Mouse (Mus musculus) MEL (cell line): Measurements from ENCODE around the gene Mrpl45. TPM values are rescaled to one million over a fixed set of nuclear protein-coding genes. Genes with fewer than 3 reads are reported as not detected.

Experiments used
- DNase-seq: peaks from one replicate; pipeline ENCODE4 v3.0.0; 2011; ENCODE audit warnings: low read depth, low spot score
- H3K27ac ChIP-seq: 2 replicates; pipeline ENCODE4 v1.5.1; 2012; ENCODE audit warnings: low read depth, mild to moderate bottlenecking, control low read depth, low read length, moderate library complexity; ENCODE audit not compliant: control insufficient read depth
- H3K27me3 ChIP-seq, 2 experiments: fragments of 150-350 bp in 1 of 2; sonication (generic) in 1 of 2; 2 replicates each; pipeline ENCODE4 v1.6.1; 2012; ENCODE audit warnings: low read length in 2 of 2, mild to moderate bottlenecking in 2 of 2, improper control_type of control experiment in 1 of 2, moderate library complexity in 1 of 2; ENCODE audit not compliant: insufficient read depth in 2 of 2, control insufficient read depth in 1 of 2
- H3K36me3 ChIP-seq, 2 experiments: 2 replicates each; pipeline ENCODE4 v1.6.1; 2012 to 2014; ENCODE audit warnings: low read length in 2 of 2, improper control_type of control experiment in 1 of 2, inconsistent platforms in 1 of 2, mild to moderate bottlenecking in 1 of 2; ENCODE audit not compliant: insufficient read depth in 2 of 2, control insufficient read depth in 1 of 2
- H3K4me1 ChIP-seq, 2 experiments: fragments of 150-350 bp in 1 of 2; sonication (generic) in 1 of 2; 2 replicates each; pipeline ENCODE4 v1.6.1; 2012; ENCODE audit warnings: low read length in 2 of 2, improper control_type of control experiment in 1 of 2, mild to moderate bottlenecking in 1 of 2; ENCODE audit not compliant: insufficient read depth in 2 of 2, control insufficient read depth in 1 of 2
- H3K4me3 ChIP-seq, 2 experiments: fragments of 150-350 bp in 1 of 2; sonication (generic) in 1 of 2; 2 replicates each; pipeline ENCODE4 v1.5.1; 2012; ENCODE audit warnings: low read depth in 2 of 2, low read length in 2 of 2, mild to moderate bottlenecking in 2 of 2, moderate library complexity in 2 of 2, control low read depth in 1 of 2, improper control_type of control experiment in 1 of 2; ENCODE audit not compliant: control insufficient read depth in 1 of 2, insufficient read depth in 1 of 2
- H3K79me2 ChIP-seq: 2 replicates; pipeline ENCODE4 v1.6.1; 2012; ENCODE audit warnings: mild to moderate bottlenecking, low read length, moderate library complexity; ENCODE audit not compliant: control insufficient read depth, poor library complexity, insufficient read depth
- H3K9ac ChIP-seq: 2 replicates; pipeline ENCODE4 v1.6.1; 2012; ENCODE audit warnings: low read depth, mild to moderate bottlenecking, control low read depth, low read length, moderate library complexity; ENCODE audit not compliant: control insufficient read depth, poor library complexity, severe bottlenecking
- H3K9me3 ChIP-seq: fragments of 150-350 bp; sonication (generic); replicated peaks from 2 replicates; pipeline ENCODE4 v1.6.1; 2012; ENCODE audit warnings: mild to moderate bottlenecking, low read length, improper control_type of control experiment, moderate library complexity; ENCODE audit not compliant: insufficient read depth
- CTCF ChIP-seq, 3 experiments: IDR thresholded peaks in 2 of 3; conservative IDR thresholded peaks in 1 of 3; 2 replicates each; pipeline ENCODE4 v1.5.1; 2011 to 2012; ENCODE audit warnings: low read length in 3 of 3, low read depth in 2 of 3, mild to moderate bottlenecking in 2 of 3, improper control_type of control experiment in 1 of 3, inconsistent platforms in 1 of 3, mixed read lengths in 1 of 3, moderate library complexity in 1 of 3; ENCODE audit not compliant: control insufficient read depth in 1 of 3, insufficient read depth in 1 of 3, poor library complexity in 1 of 3, severe bottlenecking in 1 of 3
- E2F4 ChIP-seq: IDR thresholded peaks from 2 replicates; pipeline ENCODE4 v1.6.1; 2011; ENCODE audit warnings: low read depth, low read length, improper control_type of control experiment, borderline replicate concordance
- EP300 ChIP-seq, 2 experiments: IDR thresholded peaks; 2 replicates each; pipeline ENCODE4 v1.6.1; 2011; ENCODE audit warnings: improper control_type of control experiment in 2 of 2, low read length in 2 of 2, low read depth in 1 of 2, mild to moderate bottlenecking in 1 of 2
- ETS1 ChIP-seq: IDR thresholded peaks from 2 replicates; pipeline ENCODE4 v1.6.1; 2012; ENCODE audit warnings: low read depth, mild to moderate bottlenecking, inconsistent platforms, low read length, improper control_type of control experiment, moderate library complexity
- GABPA ChIP-seq: IDR thresholded peaks from 2 replicates; pipeline ENCODE4 v1.6.1; 2012; ENCODE audit warnings: low read depth, mild to moderate bottlenecking, inconsistent platforms, low read length, improper control_type of control experiment, moderate library complexity
- GATA1 ChIP-seq: IDR thresholded peaks from 2 replicates; pipeline ENCODE4 v1.6.1; 2011; ENCODE audit warnings: low read depth, low read length, improper control_type of control experiment
- KAT2A ChIP-seq: conservative IDR thresholded peaks from 2 replicates; pipeline ENCODE4 v1.6.1; 2012; ENCODE audit warnings: low read depth, low read length, improper control_type of control experiment, inconsistent platforms
- MAFK ChIP-seq: IDR thresholded peaks from 2 replicates; pipeline ENCODE4 v1.6.1; 2011; ENCODE audit warnings: low read depth, mild to moderate bottlenecking, low read length, improper control_type of control experiment, borderline replicate concordance
- MAX ChIP-seq: IDR thresholded peaks from 2 replicates; pipeline ENCODE4 v1.6.1; 2011; ENCODE audit warnings: low read length, improper control_type of control experiment
- MAZ ChIP-seq: IDR thresholded peaks from 2 replicates; pipeline ENCODE4 v1.6.1; 2012; ENCODE audit warnings: low read depth, mild to moderate bottlenecking, inconsistent platforms, low read length, improper control_type of control experiment
- MYB ChIP-seq: IDR thresholded peaks from 2 replicates; pipeline ENCODE4 v1.6.1; 2011; ENCODE audit warnings: mild to moderate bottlenecking, low read depth, low read length, improper control_type of control experiment
- POLR2AphosphoS2 ChIP-seq: IDR thresholded peaks from 2 replicates; pipeline ENCODE4 v1.6.1; 2011; ENCODE audit warnings: low read length, improper control_type of control experiment
- RCOR1 ChIP-seq: IDR thresholded peaks from 2 replicates; pipeline ENCODE4 v1.6.1; 2012; ENCODE audit warnings: low read depth, mild to moderate bottlenecking, inconsistent platforms, low read length, improper control_type of control experiment
- SIN3A ChIP-seq: IDR thresholded peaks from 2 replicates; pipeline ENCODE4 v1.6.1; 2012; ENCODE audit warnings: low read length, improper control_type of control experiment, inconsistent platforms
- TAL1 ChIP-seq: IDR thresholded peaks from 2 replicates; pipeline ENCODE4 v1.6.1; 2012; ENCODE audit warnings: mild to moderate bottlenecking, inconsistent platforms, low read length, moderate library complexity, mixed read lengths
- TCF12 ChIP-seq: IDR thresholded peaks from 2 replicates; pipeline ENCODE4 v1.6.1; 2014; ENCODE audit warnings: low read depth, mild to moderate bottlenecking, inconsistent platforms, low read length, improper control_type of control experiment, moderate library complexity
- UBTF ChIP-seq: IDR thresholded peaks from 2 replicates; pipeline ENCODE4 v1.6.1; 2012; ENCODE audit warnings: low read depth, mild to moderate bottlenecking, inconsistent platforms, low read length, improper control_type of control experiment, moderate library complexity, borderline replicate concordance; ENCODE audit not compliant: insufficient read depth
- USF2 ChIP-seq, 2 experiments: IDR thresholded peaks; 2 replicates each; pipeline ENCODE4 v1.6.1; 2011 to 2012; ENCODE audit warnings: improper control_type of control experiment in 2 of 2, low read length in 2 of 2, borderline replicate concordance in 1 of 2, inconsistent platforms in 1 of 2, low read depth in 1 of 2, mild to moderate bottlenecking in 1 of 2; ENCODE audit not compliant: insufficient read depth in 1 of 2
- ZKSCAN1 ChIP-seq: IDR thresholded peaks from 2 replicates; pipeline ENCODE4 v1.6.1; 2012; ENCODE audit warnings: low read depth, mild to moderate bottlenecking, inconsistent platforms, low read length, improper control_type of control experiment, moderate library complexity
- ZNF384 ChIP-seq: IDR thresholded peaks from 2 replicates; pipeline ENCODE4 v1.6.1; 2012; ENCODE audit warnings: low read depth, mild to moderate bottlenecking, inconsistent platforms, low read length, improper control_type of control experiment
- polyA plus RNA-seq, 2 experiments: library from polyadenylated mRNA; stranded (reverse) in 1 of 2; unstranded in 1 of 2; fragments of >175 nt in 1 of 2; fragments of >200 nt in 1 of 2; gene quantifications; 2 replicates each; pipeline versions ENCODE4 v1.2.1 to v1.2.4; 2012; ENCODE audit warnings: low replicate concordance in 2 of 2, low read depth in 1 of 2; ENCODE audit not compliant: insufficient read length in 2 of 2, insufficient read depth in 1 of 2, missing spikeins in 1 of 2
- total RNA-seq: library from RNA; depleted of rRNA; stranded (reverse); fragments of 300-350 nt; gene quantifications from 2 replicates; pipeline ENCODE4 v1.2.3, GENCODE M21; 2012

The Mrpl45 gene
- total and polyA plus RNA-seq, 3 experiments, result 65.0 to 72.7 TPM; not detected in 1

GRCm38 (mm10) chr11:97336751-97337345 is 21.3 kb downstream of the Mrpl45 start:
- H3K36me3 ChIP-seq, result no peaks in the 10 kb centered on the region
- H3K9ac ChIP-seq, result no peak overlapping the region
- no peaks in the 10 kb centered on the region for H3K4me1 ChIP-seq
- no peak overlapping the region for H3K27ac ChIP-seq
- no peak overlapping the region for H3K4me3 ChIP-seq
- no peak for DNase-seq
- peaks cover 0 to 3% of the 10 kb centered on the region in 2 experiments; a peak in 2 of 4 replicates for H3K27me3 ChIP-seq
- H3K9me3 ChIP-seq, result no peaks in the 10 kb centered on the region
- TF ChIP-seq E2F4 (no peak), POLR2AphosphoS2 (no peak), MYB (no peak), CTCF (IDR thresholded peaks at IDR 0.05 in 2 of 3, conservative IDR thresholded peaks at IDR 0.05 in 1 of 3; ENCODE audit: control insufficient read depth in 1 of 3, insufficient read depth in 1 of 3, low read depth in 2 of 3, low read length in 3 of 3, poor library complexity in 1 of 3, severe bottlenecking in 1 of 3) (no peak), RCOR1 (no peak), UBTF (no peak), GATA1 (no peak), ZNF384 (no peak), ETS1 (no peak)
- TF ChIP-seq, all 39 proteins: peak for 0
- no peaks in the 10 kb centered on the region for H3K79me2 ChIP-seq

GRCm38 (mm10) chr11:97337363-97337762 is 21.8 kb downstream of the Mrpl45 start:
- no peak for TF ChIP-seq GABPA
- no peak for TF ChIP-seq MAZ
- TF ChIP-seq MYB, result no peak
- TF ChIP-seq ZKSCAN1, result no peak
- TF ChIP-seq MAX, result no peak
- TF ChIP-seq E2F4, result no peak
- TF ChIP-seq MAFK, result no peak
- no peak for TF ChIP-seq TAL1
- TF ChIP-seq EP300 (IDR thresholded peaks at IDR 0.05; ENCODE audit: low read depth in 1 of 2, low read length in 2 of 2), result no peak
- no peak for TF ChIP-seq SIN3A
- no peak for TF ChIP-seq KAT2A
- no peak for TF ChIP-seq GATA1
- no peak for TF ChIP-seq TCF12
- TF ChIP-seq USF2 (IDR thresholded peaks at IDR 0.05; ENCODE audit: borderline replicate concordance in 1 of 2, insufficient read depth in 1 of 2, low read depth in 1 of 2, low read length in 2 of 2), result no peak
- Histone ChIP-seq H3K27ac (no peak overlapping the region), H3K4me1 (no peaks in the 10 kb centered on the region), H3K9me3 (no peaks in the 10 kb centered on the region), H3K36me3 (no peaks in the 10 kb centered on the region), H3K4me3 (no peak overlapping the region), H3K27me3 (peaks cover 0 to 3% of the 10 kb centered on the region in 2 experiments; a peak in 2 of 4 replicates), H3K79me2 (no peaks in the 10 kb centered on the region), H3K9ac (no peak overlapping the region)
- DNase-seq, result no peak
